Mouse (Mus musculus): ENCODE measurements at regions not wholly inside any gene's neighbourhood (a gene's known extent, or its start where the extent isn't known, plus 50 kb on each side); places are given as distances from the start of the nearest gene placed in this dataset.

- ATAC-seq = no peak
These were observed 330.1 kb downstream of the Klf6 start for GRCm38 (mm10) chr13:6191186-6191914.

DNA sequence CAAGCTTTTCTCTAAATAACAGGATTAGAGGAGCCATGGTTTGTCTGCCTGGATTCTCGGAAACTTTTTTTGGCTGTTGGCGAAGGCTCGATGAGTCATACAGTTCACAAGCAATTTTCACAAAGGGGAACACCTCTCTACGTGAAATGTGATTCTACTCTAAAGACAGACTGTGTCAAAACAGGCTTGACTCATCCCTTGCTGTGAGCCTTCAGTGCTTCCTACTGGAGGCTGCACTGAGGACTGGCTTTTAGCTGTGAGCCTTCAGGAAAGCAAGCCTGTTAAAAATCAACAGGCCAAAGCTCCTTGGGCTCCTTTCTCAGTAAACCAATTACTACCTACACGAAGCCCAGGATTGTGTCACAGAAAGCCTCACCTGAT, 330.6 kb downstream of the Klf6 start:
- Histone ChIP-seq H3K4me2 (ENCODE audit: low read depth, low read length) (no peak overlapping the region), H3K4me1 (ENCODE audit: control insufficient read depth, insufficient read depth, low read length) (0 out of 2 replicates have a peak, but pooled peaks cover 3% of the 10 kb centered on the region), H3K9ac (ENCODE audit: low read depth, low read length) (no peak overlapping the region), H3K36me3 (ENCODE audit: control insufficient read depth, insufficient read depth, low read length) (no peaks in the 10 kb centered on the region), H3K27me3 (replicated peaks; ENCODE audit: control insufficient read depth, insufficient read depth, low read length) (no peaks in the 10 kb centered on the region), H3K4me3 (ENCODE audit: low read length) (no peak overlapping the region), H3K27ac (ENCODE audit: low read length) (no peak overlapping the region), H3K9me3 (ENCODE audit: control insufficient read depth, low read length) (no peaks in the 10 kb centered on the region)
- ATAC-seq = no peak
- 48% methylated on average over 5 of the region's 5 CpGs for WGBS

More at GRCm38 (mm10) chr13:6191186-6191914, 330.1 kb downstream of the Klf6 start:
- H3K9me3 ChIP-seq (ENCODE audit: control insufficient read depth, low read length) = no peaks in the 10 kb centered on the region
- H3K36me3 ChIP-seq (ENCODE audit: control insufficient read depth, insufficient read depth, low read length) = no peaks in the 10 kb centered on the region
- H3K27me3 ChIP-seq (replicated peaks; ENCODE audit: control insufficient read depth, insufficient read depth, low read length) = no peaks in the 10 kb centered on the region
- H3K4me3 ChIP-seq (ENCODE audit: low read length) = no peak overlapping the region
- H3K4me2 ChIP-seq (ENCODE audit: low read depth, low read length) = no peak overlapping the region
- no peak overlapping the region for H3K27ac ChIP-seq (ENCODE audit: low read length)
- WGBS = 90% methylated on average over 7 of the region's 7 CpGs
- 0 out of 2 replicates have a peak, but pooled peaks cover 3% of the 10 kb centered on the region for H3K4me1 ChIP-seq (ENCODE audit: control insufficient read depth, insufficient read depth, low read length)
- no peak overlapping the region for H3K9ac ChIP-seq (ENCODE audit: low read depth, low read length)

DNA sequence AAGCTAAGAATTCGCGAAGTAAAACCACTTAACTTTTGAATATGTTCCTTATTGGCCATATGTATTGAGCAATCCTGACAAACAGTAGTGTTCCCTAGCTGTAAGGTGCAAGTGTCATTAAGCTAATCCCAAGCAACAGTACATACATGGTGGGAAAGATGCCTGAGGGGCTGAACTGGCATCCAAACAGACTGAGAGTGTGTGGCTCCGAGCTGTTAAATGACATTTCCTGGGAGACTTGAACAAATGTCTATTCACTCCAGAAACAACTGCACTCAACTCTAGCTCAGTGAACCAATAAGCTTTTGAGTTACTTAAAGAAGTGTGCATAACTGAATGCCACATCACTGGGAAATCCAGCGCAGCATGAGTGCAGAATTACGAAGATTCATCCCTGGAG, 335.4 kb downstream of the Klf6 start:
- H3K4me2 ChIP-seq (ENCODE audit: low read depth, low read length) = no peak overlapping the region

GRCm38 (mm10) chr13:6199107-6199506, 337.8 kb downstream of the Klf6 start:
- no peak for ATAC-seq
- H3K36me3 ChIP-seq (ENCODE audit: control insufficient read depth, insufficient read depth, low read length) = no peaks in the 10 kb centered on the region
- H3K9ac ChIP-seq (ENCODE audit: low read depth, low read length) = no peak overlapping the region
- H3K4me3 ChIP-seq (ENCODE audit: low read length) = no peak overlapping the region
- H3K27ac ChIP-seq (ENCODE audit: low read length) = no peak overlapping the region
- no peak overlapping the region for H3K4me2 ChIP-seq (ENCODE audit: low read depth, low read length)
- no peaks in the 10 kb centered on the region for H3K9me3 ChIP-seq (ENCODE audit: control insufficient read depth, low read length)
- no peaks in the 10 kb centered on the region for H3K4me1 ChIP-seq (ENCODE audit: control insufficient read depth, insufficient read depth, low read length)
- WGBS = 84% methylated on average over 6 of the region's 6 CpGs
- H3K27me3 ChIP-seq (replicated peaks; ENCODE audit: control insufficient read depth, insufficient read depth, low read length) = no peaks in the 10 kb centered on the region

More for the DNA sequence above, 335.4 kb downstream of the Klf6 start:
- no peak for ATAC-seq
- 84% methylated on average over 5 of the region's 5 CpGs for WGBS
- Histone ChIP-seq H3K9ac (ENCODE audit: low read depth, low read length) (no peak overlapping the region), H3K4me3 (ENCODE audit: low read length) (no peak overlapping the region), H3K27ac (ENCODE audit: low read length) (no peak overlapping the region), H3K9me3 (ENCODE audit: control insufficient read depth, low read length) (no peaks in the 10 kb centered on the region), H3K4me1 (ENCODE audit: control insufficient read depth, insufficient read depth, low read length) (0 out of 2 replicates have a peak, but pooled peaks cover 3% of the 10 kb centered on the region), H3K36me3 (ENCODE audit: control insufficient read depth, insufficient read depth, low read length) (no peaks in the 10 kb centered on the region), H3K27me3 (replicated peaks; ENCODE audit: control insufficient read depth, insufficient read depth, low read length) (no peaks in the 10 kb centered on the region)

- Histone ChIP-seq H3K36me3 (ENCODE audit: control insufficient read depth, insufficient read depth, low read length) (no peaks in the 10 kb centered on the region), H3K4me1 (ENCODE audit: control insufficient read depth, insufficient read depth, low read length) (no peaks in the 10 kb centered on the region), H3K27me3 (replicated peaks; ENCODE audit: control insufficient read depth, insufficient read depth, low read length) (no peaks in the 10 kb centered on the region), H3K27ac (ENCODE audit: low read length) (no peak overlapping the region), H3K4me3 (ENCODE audit: low read length) (no peak overlapping the region), H3K9me3 (ENCODE audit: control insufficient read depth, low read length) (no peaks in the 10 kb centered on the region), H3K9ac (ENCODE audit: low read depth, low read length) (no peak overlapping the region), H3K4me2 (ENCODE audit: low read depth, low read length) (no peak overlapping the region)
- no peak for ATAC-seq
- WGBS = 85% methylated on average over 1 of the region's 1 CpGs
These were observed 340.2 kb downstream of the Klf6 start for GRCm38 (mm10) chr13:6201516-6201915.

- H3K27me3 ChIP-seq (replicated peaks; ENCODE audit: control insufficient read depth, insufficient read depth, low read length) = no peaks in the 10 kb centered on the region
- no peak overlapping the region for H3K9ac ChIP-seq (ENCODE audit: low read depth, low read length)
- no peaks in the 10 kb centered on the region for H3K9me3 ChIP-seq (ENCODE audit: control insufficient read depth, low read length)
- no peak overlapping the region for H3K4me2 ChIP-seq (ENCODE audit: low read depth, low read length)
- H3K4me1 ChIP-seq (ENCODE audit: control insufficient read depth, insufficient read depth, low read length) = no peaks in the 10 kb centered on the region
- 65% methylated on average over 4 of the region's 4 CpGs for WGBS
- no peak overlapping the region for H3K4me3 ChIP-seq (ENCODE audit: low read length)
- no peaks in the 10 kb centered on the region for H3K36me3 ChIP-seq (ENCODE audit: control insufficient read depth, insufficient read depth, low read length)
- no peak overlapping the region for H3K27ac ChIP-seq (ENCODE audit: low read length)
- ATAC-seq = no peak
These were observed 343.1 kb upstream of the Pitrm1 start for GRCm38 (mm10) chr13:6204801-6205200.

GRCm38 (mm10) chr13:6212550-6212949, 335.4 kb upstream of the Pitrm1 start:
- Histone ChIP-seq H3K4me3 (ENCODE audit: low read length) (no peak overlapping the region), H3K9ac (ENCODE audit: low read depth, low read length) (no peak overlapping the region), H3K4me1 (ENCODE audit: control insufficient read depth, insufficient read depth, low read length) (no peaks in the 10 kb centered on the region), H3K9me3 (ENCODE audit: control insufficient read depth, low read length) (no peaks in the 10 kb centered on the region), H3K27ac (ENCODE audit: low read length) (no peak overlapping the region), H3K27me3 (replicated peaks; ENCODE audit: control insufficient read depth, insufficient read depth, low read length) (no peaks in the 10 kb centered on the region), H3K36me3 (ENCODE audit: control insufficient read depth, insufficient read depth, low read length) (no peaks in the 10 kb centered on the region), H3K4me2 (ENCODE audit: low read depth, low read length) (no peak overlapping the region)
- ATAC-seq = no peak
- WGBS = 67% methylated on average over 2 of the region's 2 CpGs

GRCm38 (mm10) chr13:6214189-6214588, 333.8 kb upstream of the Pitrm1 start:
- Histone ChIP-seq H3K36me3 (ENCODE audit: control insufficient read depth, insufficient read depth, low read length) (no peaks in the 10 kb centered on the region), H3K9me3 (ENCODE audit: control insufficient read depth, low read length) (no peaks in the 10 kb centered on the region), H3K9ac (ENCODE audit: low read depth, low read length) (no peak overlapping the region), H3K27me3 (replicated peaks; ENCODE audit: control insufficient read depth, insufficient read depth, low read length) (no peaks in the 10 kb centered on the region), H3K4me3 (ENCODE audit: low read length) (no peak overlapping the region), H3K4me1 (ENCODE audit: control insufficient read depth, insufficient read depth, low read length) (no peaks in the 10 kb centered on the region), H3K4me2 (ENCODE audit: low read depth, low read length) (no peak overlapping the region), H3K27ac (ENCODE audit: low read length) (no peak overlapping the region)
- 84% methylated on average over 2 of the region's 2 CpGs for WGBS
- ATAC-seq = peak; percentile 74

- H3K9me3 ChIP-seq (ENCODE audit: control insufficient read depth, low read length) = no peaks in the 10 kb centered on the region
- no peak for ATAC-seq
- WGBS = 85% methylated on average over 7 of the region's 7 CpGs
- H3K4me3 ChIP-seq (ENCODE audit: low read length) = no peak overlapping the region
- H3K27ac ChIP-seq (ENCODE audit: low read length) = no peak overlapping the region
- no peaks in the 10 kb centered on the region for H3K27me3 ChIP-seq (replicated peaks; ENCODE audit: control insufficient read depth, insufficient read depth, low read length)
- H3K9ac ChIP-seq (ENCODE audit: low read depth, low read length) = no peak overlapping the region
- no peaks in the 10 kb centered on the region for H3K4me1 ChIP-seq (ENCODE audit: control insufficient read depth, insufficient read depth, low read length)
- no peak overlapping the region for H3K4me2 ChIP-seq (ENCODE audit: low read depth, low read length)
- H3K36me3 ChIP-seq (ENCODE audit: control insufficient read depth, insufficient read depth, low read length) = no peaks in the 10 kb centered on the region
These were observed 321.8 kb upstream of the Pitrm1 start for GRCm38 (mm10) chr13:6226087-6226643.
